Mouse (Mus musculus): ENCODE measurements at regions not wholly inside any gene's neighbourhood (a gene's known extent, or its start where the extent isn't known, plus 50 kb on each side); places are given as distances from the start of the nearest gene placed in this dataset.
A peak's percentile ranks its signal among the peaks of the same experiment; 100 is the strongest.

- DNase-seq (ENCODE audit: low read depth, low spot score): no peak
These were observed 64.8 kb upstream of the Ogfrl1 start for GRCm38 (mm10) chr1:23462411-23462810.

DNA sequence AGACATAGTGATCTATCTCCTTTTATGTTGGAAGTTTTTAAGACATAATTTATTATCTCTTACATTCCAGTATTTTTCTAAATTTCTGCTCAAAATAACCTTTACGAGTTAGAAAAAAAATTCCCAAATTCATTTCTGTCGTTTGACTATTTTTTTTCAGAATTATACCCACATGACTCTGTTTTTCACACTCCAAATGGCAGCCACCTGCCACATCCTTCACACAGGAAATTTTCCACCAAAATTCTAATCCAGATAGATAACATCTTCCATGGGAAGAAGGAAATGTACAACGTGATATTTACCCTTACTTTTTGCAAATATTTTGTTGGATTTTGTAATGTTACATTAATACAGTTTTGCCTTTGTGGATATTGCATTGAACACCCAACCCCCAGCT lies 66.5 kb upstream of the Ogfrl1 start:
- peak; percentile 45 for DNase-seq (ENCODE audit: low read depth, low spot score)

DNA sequence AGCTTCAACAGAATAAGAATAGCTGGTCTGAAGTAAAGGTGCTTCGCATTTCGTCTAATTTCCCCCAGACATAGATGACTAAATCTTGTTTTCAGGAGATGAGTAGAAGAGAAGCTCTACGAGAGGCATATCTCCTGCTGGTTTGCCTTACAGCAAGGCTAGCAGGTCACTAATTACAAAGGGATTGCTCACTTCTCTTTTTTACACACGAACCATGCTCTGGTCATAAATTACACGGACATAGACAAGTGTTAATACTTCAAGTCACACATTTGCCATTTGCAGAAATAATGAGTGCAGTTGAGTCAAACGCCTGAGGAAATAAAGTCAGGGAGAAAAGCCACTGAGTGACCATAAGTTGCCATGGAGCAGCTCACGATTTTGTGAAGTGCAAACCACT lies 68.8 kb upstream of the Ogfrl1 start:
- no peak for DNase-seq (ENCODE audit: low read depth, low spot score)

GRCm38 (mm10) chr1:23467405-23467804 lies 69.8 kb upstream of the Ogfrl1 start:
- DNase-seq (ENCODE audit: low read depth, low spot score): no peak

GRCm38 (mm10) chr1:23480776-23481320 lies 83.3 kb upstream of the Ogfrl1 start:
- DNase-seq (ENCODE audit: low read depth, low spot score): no peak

DNA sequence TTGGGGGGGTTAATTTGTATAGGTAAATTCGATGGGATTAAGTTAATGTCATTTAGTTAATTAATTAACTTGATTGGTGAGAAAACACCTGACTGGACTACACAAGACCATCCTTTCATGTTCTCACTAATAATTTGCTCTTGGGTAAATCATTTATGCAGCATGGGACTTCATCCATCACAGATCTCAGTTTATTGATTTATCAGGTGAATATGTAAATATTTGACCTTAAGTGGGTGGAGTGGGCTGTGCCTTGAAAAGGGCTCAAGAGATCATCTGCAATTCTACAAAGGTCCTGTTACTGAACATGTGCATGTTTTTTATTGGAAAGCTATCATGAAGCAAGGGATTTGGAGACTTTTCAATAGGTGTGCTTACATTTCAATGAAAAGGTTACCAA lies 87.0 kb upstream of the Ogfrl1 start:
- no peak for DNase-seq (ENCODE audit: low read depth, low spot score)

GRCm38 (mm10) chr1:23485150-23485775 lies 87.7 kb upstream of the Ogfrl1 start:
- DNase-seq (ENCODE audit: low read depth, low spot score): no peak

- no peak for DNase-seq (ENCODE audit: low read depth, low spot score)
These were observed 89.5 kb upstream of the Ogfrl1 start for GRCm38 (mm10) chr1:23487031-23487430.

DNA sequence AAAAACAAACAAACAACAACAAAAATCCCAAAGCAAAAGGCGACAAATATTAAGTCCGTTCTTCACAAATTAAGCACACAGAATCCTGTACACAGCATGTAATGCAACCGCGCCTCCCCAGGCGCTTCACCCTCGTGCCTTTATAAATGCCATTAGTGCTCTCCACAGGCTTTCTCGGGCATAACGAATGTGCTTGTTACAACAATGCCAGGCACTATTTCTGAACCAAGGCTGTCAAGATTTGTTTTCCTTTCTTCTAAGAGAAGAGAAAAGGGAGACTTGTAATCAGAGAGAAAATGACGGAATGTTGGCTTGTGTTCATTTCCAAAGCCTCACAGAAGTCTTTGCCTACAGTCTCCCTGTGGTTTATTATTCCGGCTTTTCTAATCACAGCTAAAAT lies 93.1 kb upstream of the Ogfrl1 start:
- DNase-seq (ENCODE audit: low read depth, low spot score): peak; percentile 15

DNA sequence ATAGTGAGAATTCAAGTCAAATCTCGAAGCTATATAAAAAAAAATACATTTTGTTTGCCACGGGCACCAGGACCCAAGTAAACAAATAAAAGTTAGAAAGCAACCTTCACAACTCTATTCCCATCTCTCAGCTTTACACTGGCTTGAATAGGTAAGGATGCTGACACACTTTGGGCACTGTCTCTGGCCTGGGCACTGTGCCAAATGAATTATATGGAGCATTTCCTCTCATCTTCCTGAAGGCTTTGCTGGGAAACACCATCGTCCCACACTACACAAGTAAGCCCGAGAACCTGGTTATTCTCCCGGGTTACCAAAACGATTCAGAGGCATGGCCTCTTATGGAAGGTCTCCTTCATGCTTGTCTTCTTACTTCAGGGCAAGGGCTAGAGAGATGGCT lies 93.5 kb upstream of the Ogfrl1 start:
- no peak for DNase-seq (ENCODE audit: low read depth, low spot score)

DNA sequence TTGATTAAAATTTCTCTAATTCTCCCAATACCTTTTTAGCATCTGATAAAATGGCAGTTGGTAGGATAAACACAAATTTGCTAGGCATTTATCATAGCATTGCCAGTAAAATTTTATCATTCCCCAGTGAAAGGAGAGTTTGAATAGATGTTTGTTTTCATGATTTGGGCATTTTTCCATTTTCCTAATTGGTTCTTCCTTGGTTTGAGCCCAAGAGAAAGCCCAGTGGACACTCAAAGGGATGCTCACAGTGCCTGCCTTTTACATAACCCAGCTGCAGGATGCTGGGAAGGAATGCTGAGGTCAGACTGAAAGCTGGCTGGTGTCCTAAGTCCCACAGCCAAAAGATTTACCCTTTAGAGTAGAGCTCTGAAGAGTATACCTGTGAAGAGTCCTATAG lies 95.4 kb upstream of the Ogfrl1 start:
- no peak for DNase-seq (ENCODE audit: low read depth, low spot score)

DNA sequence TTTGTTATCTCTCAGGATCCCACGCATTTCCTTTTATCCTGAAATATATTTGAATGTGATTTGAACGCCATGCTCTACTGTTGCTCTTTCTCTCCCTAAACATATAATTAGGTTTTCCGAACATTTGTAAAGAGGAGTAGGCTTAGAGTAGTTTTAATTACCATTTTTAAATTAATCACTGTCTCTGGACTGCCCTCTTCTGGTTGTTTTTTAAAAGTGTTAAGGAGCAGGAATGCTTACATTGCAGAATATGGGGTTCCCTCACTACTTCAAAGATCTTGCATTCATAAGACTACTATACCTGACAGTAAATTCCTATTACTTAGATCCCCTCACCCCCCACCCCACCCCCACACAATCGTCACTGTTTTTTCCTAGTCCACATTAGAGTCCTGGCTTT lies 97.8 kb upstream of the Ogfrl1 start:
- peak; percentile 32 for DNase-seq (ENCODE audit: low read depth, low spot score)

DNA sequence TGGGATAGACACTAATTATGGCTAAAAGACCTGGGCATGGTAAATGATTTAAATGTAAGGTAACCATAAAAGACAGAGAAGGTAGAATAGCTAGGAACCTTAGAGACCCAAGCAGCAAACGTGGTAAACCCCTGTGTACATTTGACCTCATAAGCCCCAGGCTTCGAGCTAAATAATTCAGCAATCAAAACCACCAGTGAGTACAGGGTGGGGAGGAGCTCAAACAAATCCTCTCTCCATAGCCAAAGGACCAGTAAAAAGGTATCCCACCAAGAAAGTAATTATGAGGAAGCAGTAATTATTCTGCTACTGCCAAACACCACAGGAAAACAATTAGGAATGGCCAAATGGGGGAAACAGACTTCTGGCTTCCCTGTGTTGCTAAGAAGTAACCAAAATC lies 122.5 kb upstream of the Ogfrl1 start:
- DNase-seq (ENCODE audit: low read depth, low spot score): no peak

- DNase-seq (ENCODE audit: low read depth, low spot score): no peak
These were observed 135.1 kb upstream of the Ogfrl1 start for GRCm38 (mm10) chr1:23532659-23533058.

DNA sequence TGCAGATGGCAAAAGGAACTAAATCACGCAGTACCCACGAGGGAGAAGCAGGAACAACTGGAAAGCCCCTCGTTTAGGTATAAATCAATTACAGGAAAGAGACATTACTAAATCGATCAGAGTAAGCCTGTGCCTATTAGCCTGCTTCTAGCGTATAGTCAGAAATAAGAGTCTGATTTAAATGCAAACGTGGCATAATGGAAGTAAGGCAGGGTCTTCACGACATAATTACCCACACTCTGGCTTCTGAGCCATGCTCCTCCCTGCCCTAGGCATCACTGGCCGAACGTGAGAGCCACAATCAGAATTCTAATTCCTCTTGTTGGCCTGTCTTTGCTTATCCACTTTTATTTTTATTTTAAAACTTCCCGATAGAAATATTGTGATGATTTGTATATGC lies 139.0 kb upstream of the Ogfrl1 start:
- DNase-seq (ENCODE audit: low read depth, low spot score): no peak

DNA sequence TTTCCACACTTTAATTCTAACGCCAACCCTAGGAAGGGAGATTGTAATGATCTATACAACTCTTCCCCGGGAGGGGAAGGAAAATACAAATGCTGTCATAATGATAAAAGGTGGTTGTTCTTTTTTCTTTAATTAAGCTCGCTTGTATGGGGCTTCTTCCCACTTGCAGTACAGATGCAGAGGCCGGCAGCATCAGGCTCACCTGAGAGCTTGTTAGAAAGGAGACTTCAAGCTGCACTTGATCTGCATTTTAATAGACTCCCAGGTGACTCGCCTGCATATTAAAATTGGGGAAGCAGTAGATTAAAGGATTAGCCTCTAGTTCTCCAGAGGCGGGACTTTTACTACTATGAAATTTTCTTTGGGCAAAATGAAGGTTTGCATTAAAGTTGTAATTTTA lies 140.8 kb upstream of the Ogfrl1 start:
- no peak for DNase-seq (ENCODE audit: low read depth, low spot score)

DNA sequence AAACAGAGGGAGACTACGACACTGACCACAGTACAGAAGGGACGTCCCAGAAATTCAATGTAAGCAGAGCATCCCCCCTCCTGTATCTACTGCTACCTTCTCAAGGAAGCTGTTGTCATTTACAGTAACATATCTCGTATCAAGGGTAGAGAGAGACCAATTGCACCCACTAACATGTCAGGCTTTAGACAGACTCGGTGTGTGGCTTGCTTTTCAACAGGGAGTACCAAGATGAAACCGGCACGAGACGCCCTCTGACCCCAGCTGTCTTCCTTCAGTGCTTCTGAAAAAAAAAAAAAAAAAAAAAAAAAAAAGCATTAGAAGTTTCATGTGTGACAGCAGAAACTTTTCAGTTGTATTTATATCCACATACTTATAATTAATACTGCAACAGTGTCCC lies 143.0 kb upstream of the Ogfrl1 start:
- no peak for DNase-seq (ENCODE audit: low read depth, low spot score)

DNA sequence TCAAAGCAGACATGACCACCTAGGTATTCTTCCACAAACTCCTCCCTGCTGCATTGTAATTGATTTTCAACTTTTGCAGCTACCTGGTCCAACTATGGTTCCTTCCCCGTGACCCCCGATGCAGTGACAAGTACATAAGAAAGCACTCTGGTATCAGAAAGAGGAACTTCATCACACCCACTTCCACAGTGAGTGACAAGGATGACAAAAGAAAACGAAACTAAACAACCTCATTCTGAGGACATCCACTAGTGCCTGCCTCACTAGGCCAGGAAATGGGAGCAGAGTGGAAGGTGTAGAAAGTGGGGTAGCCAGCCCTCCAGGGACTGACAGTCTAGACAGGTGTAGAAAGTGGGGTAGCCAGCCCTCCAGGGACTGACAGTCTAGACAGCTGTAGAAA lies 158.2 kb upstream of the Ogfrl1 start:
- no peak for DNase-seq (ENCODE audit: low read depth, low spot score)

DNA sequence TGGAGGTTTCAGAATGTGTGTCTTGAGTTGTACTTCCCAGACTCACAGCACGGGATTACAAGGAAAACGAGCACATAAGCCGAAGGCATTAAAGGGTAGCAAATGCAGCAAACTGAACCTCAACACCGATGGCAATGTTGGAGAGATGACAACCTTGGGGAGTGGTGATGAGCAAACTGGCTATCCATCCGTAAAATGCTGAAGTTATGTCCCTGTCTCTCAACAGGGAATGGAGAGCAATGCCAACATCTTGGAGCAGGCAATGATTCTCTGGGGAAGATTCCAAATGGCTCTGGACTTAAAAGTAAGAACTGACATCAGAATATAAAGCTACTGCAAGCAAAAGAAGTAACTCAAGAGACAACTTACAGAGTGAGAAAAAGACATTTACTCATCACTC lies 170.5 kb upstream of the Ogfrl1 start:
- DNase-seq (ENCODE audit: low read depth, low spot score): no peak

DNA sequence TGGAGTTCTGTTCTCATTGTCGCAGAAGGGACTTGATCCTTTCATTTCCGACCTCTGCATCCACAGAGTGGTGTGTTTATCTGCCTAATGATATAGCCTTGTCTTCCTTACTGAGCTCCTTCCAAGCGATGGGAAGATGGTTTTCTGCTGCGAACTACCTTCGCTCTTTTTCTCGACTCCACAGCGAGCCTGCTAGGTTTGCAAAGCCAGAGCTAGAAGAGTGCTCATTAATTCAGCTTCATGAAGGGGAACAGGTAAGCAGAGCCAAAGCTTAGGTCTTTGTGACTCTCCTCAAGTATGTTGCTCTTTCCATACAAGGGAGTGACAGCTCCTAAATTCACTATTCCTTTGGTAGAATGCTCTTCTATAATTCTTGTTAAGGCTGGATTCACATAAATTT lies 176.9 kb upstream of the Ogfrl1 start:
- DNase-seq (ENCODE audit: low read depth, low spot score): no peak

- no peak for DNase-seq (ENCODE audit: low read depth, low spot score)
These were observed 177.4 kb upstream of the Ogfrl1 start for GRCm38 (mm10) chr1:23575005-23575404.

GRCm38 (mm10) chr1:23575515-23575914 lies 177.9 kb upstream of the Ogfrl1 start:
- DNase-seq (ENCODE audit: low read depth, low spot score): no peak

GRCm38 (mm10) chr1:23576150-23576549 lies 178.6 kb upstream of the Ogfrl1 start:
- DNase-seq (ENCODE audit: low read depth, low spot score): no peak

DNA sequence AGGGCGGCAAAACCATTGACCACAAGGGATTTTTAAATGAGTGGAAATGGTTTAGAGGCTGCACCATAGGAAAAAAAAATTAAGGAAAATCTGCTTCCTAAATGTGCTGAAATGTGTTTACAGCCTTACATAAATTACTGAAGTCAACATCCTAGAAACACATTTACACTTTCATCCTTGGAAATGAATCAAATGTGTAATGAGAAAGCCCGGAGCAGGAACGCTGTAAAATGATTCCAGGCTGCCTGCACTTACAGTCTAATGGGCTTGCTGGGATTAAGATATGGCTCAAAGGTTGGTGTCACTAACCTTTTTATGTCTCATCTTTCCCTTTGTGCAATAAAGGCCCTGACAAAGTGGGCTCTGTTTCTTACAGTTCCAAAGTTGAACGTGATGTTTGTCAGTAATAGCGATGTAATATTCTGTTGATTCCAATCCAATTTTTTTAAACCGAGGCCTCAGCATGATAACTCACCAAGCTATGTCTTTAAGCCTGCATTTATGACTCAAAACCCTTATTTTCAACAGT lies 172.1 kb upstream of the B3gat2 start:
- no peak for DNase-seq (ENCODE audit: low read depth, low spot score)
